Mouse (Mus musculus) neural tube, embryonic 14.5 days (tissue): Measurements from ENCODE around the gene Hmbs. TPM values are rescaled to one million over a fixed set of nuclear protein-coding genes. Genes with fewer than 3 reads are reported as not detected.

Source experiments
- ATAC-seq: fragments of 200-750 bp; cut with Nextera tagmentation; 2 replicates; pipeline ENCODE4 v1.8.0; 2017; ENCODE audit warnings: low read depth, mild to moderate bottlenecking, moderate TSS enrichment, moderate library complexity
- H3K27ac ChIP-seq: fragments of 300-500 bp; sonication (generic); 2 replicates; pipeline ENCODE4 v1.5.1; 2014; ENCODE audit warnings: low read depth, mild to moderate bottlenecking, control low read depth, low read length, moderate library complexity, mixed read lengths
- H3K27me3 ChIP-seq: fragments of 300-500 bp; sonication (generic); 2 replicates; pipeline ENCODE4 v1.6.1; 2014; ENCODE audit warnings: low read length; ENCODE audit not compliant: control insufficient read depth, insufficient read depth
- H3K36me3 ChIP-seq: fragments of 300-500 bp; sonication (generic); 2 replicates; pipeline ENCODE4 v1.6.1; 2014; ENCODE audit warnings: low read length, mixed read lengths; ENCODE audit not compliant: control insufficient read depth, insufficient read depth
- H3K4me1 ChIP-seq: fragments of 300-500 bp; sonication (generic); 2 replicates; pipeline ENCODE4 v1.6.1; 2014; ENCODE audit warnings: low read length; ENCODE audit not compliant: control insufficient read depth, insufficient read depth
- H3K4me2 ChIP-seq: fragments of 300-500 bp; sonication (generic); 2 replicates; pipeline ENCODE4 v1.6.1; 2014; ENCODE audit warnings: mild to moderate bottlenecking, low read depth, low read length, control low read depth
- H3K4me3 ChIP-seq: fragments of 300-500 bp; sonication (generic); 2 replicates; pipeline ENCODE4 v1.5.1; 2014; ENCODE audit warnings: low read depth, low read length, control low read depth, mixed read lengths
- H3K9ac ChIP-seq: fragments of 300-500 bp; sonication (generic); replicated peaks from 2 replicates; pipeline ENCODE4 v1.6.1; 2014; ENCODE audit warnings: low read depth, mild to moderate bottlenecking, control low read depth, low read length, mixed read lengths
- H3K9me3 ChIP-seq: fragments of 300-500 bp; sonication (generic); 2 replicates; pipeline ENCODE4 v1.6.1; 2016; ENCODE audit warnings: low read length; ENCODE audit not compliant: control insufficient read depth
- WGBS: fragments of 180-500 bp; shearing (Covaris S2); extraction: QIAGEN DNeasy Blood & Tissue Kit; methylation state at CpG from one replicate; pipeline ENCODE4 v1.1.7; 2014; 5-methylcytosine and 5-hydroxymethylcytosine counted together
- polyA plus RNA-seq: library from polyadenylated mRNA; unstranded; fragments of >200 nt; fragmentation: Nextera tagmentation; extraction: Ambion mirVana; gene quantifications from 2 replicates; pipeline ENCODE4 v1.2.1, GENCODE M21; 2014

The Hmbs gene
- polyA plus RNA-seq, 1 experiment from 2014 or later: 58.4 TPM

GRCm38 (mm10) chr9:44348546-44348945, 4.5 kb upstream of the Hmbs start:
- H3K27ac ChIP-seq: no peak overlapping the region
- H3K27me3 ChIP-seq: no peaks in the 10 kb centered on the region
- ATAC-seq: no peak
- H3K9me3 ChIP-seq: no peaks in the 10 kb centered on the region
- no peak overlapping the region for H3K9ac ChIP-seq
- H3K36me3 ChIP-seq: peaks cover 47% of the 10 kb centered on the region
- WGBS: 100% methylated on average over 4 of the region's 4 CpGs
- H3K4me1 ChIP-seq: no peaks in the 10 kb centered on the region
- no peak overlapping the region for H3K4me2 ChIP-seq
- no peak overlapping the region for H3K4me3 ChIP-seq

- no peak overlapping the region for H3K4me3 ChIP-seq
- peaks cover 40% of the 10 kb centered on the region for H3K36me3 ChIP-seq
- peaks cover 7% of the 10 kb centered on the region; the same call in 1 of the 2 replicates for H3K4me1 ChIP-seq
- no peaks in the 10 kb centered on the region for H3K27me3 ChIP-seq
- no peak for ATAC-seq
- no peak overlapping the region for H3K9ac ChIP-seq
- H3K4me2 ChIP-seq: no peak overlapping the region
- 87% methylated on average over 4 of the region's 4 CpGs for WGBS
- no peaks in the 10 kb centered on the region for H3K9me3 ChIP-seq
- H3K27ac ChIP-seq: no peak overlapping the region
Measured at GRCm38 (mm10) chr9:44347621-44348020, 3.6 kb upstream of the Hmbs start.

GRCm38 (mm10) chr9:44347166-44347565, 3.1 kb upstream of the Hmbs start:
- WGBS: 96% methylated on average over 9 of the region's 9 CpGs
- no peak overlapping the region for H3K4me2 ChIP-seq
- no peaks in the 10 kb centered on the region for H3K9me3 ChIP-seq
- H3K9ac ChIP-seq: no peak overlapping the region
- no peak for ATAC-seq
- no peaks in the 10 kb centered on the region for H3K27me3 ChIP-seq
- peaks cover 36% of the 10 kb centered on the region for H3K36me3 ChIP-seq
- no peak overlapping the region for H3K27ac ChIP-seq
- H3K4me1 ChIP-seq: peaks cover 7% of the 10 kb centered on the region; the same call in 1 of the 2 replicates
- H3K4me3 ChIP-seq: no peak overlapping the region

GRCm38 (mm10) chr9:44345570-44346433, 1.8 kb upstream of the Hmbs start:
- 93% methylated on average over 6 of the region's 6 CpGs for WGBS
- ATAC-seq: no peak

GRCm38 (mm10) chr9:44343290-44343689, 738 bp downstream of the Hmbs start:
- peak overlapping the region; percentile 79 for H3K4me3 ChIP-seq
- ATAC-seq: 0 out of 2 replicates have a peak, but pooled peaks have one; percentile 6
- H3K36me3 ChIP-seq: peaks cover 8% of the 10 kb centered on the region; the same call in 1 of the 2 replicates
- 12% methylated on average over 6 of the region's 6 CpGs for WGBS
- H3K9ac ChIP-seq: peak overlapping the region; percentile 83
- peak overlapping the region; percentile 97 for H3K27ac ChIP-seq
- no peaks in the 10 kb centered on the region for H3K27me3 ChIP-seq
- peaks cover 7% of the 10 kb centered on the region; the same call in 1 of the 2 replicates for H3K4me1 ChIP-seq
- H3K9me3 ChIP-seq: no peaks in the 10 kb centered on the region
- peak overlapping the region; percentile 75 for H3K4me2 ChIP-seq

More at GRCm38 (mm10) chr9:44345570-44346433, 1.8 kb upstream of the Hmbs start:
- Histone ChIP-seq H3K9me3 (no peaks in the 10 kb centered on the region), H3K9ac (no peak overlapping the region), H3K4me2 (no peak overlapping the region), H3K27me3 (no peaks in the 10 kb centered on the region), H3K27ac (no peak overlapping the region), H3K4me3 (no peak overlapping the region), H3K4me1 (peaks cover 7% of the 10 kb centered on the region; the same call in 1 of the 2 replicates), H3K36me3 (peaks cover 26% of the 10 kb centered on the region)

- WGBS: 95% methylated on average over 1 of the region's 1 CpGs
- no peak overlapping the region for H3K4me3 ChIP-seq
- no peak overlapping the region; the same call in 1 of the 2 replicates for H3K9ac ChIP-seq
- ATAC-seq: no peak
- no peaks in the 10 kb centered on the region for H3K9me3 ChIP-seq
- no peak overlapping the region for H3K4me2 ChIP-seq
- H3K36me3 ChIP-seq: 0 out of 2 replicates have a peak, but pooled peaks cover 2% of the 10 kb centered on the region
- no peaks in the 10 kb centered on the region for H3K27me3 ChIP-seq
- H3K27ac ChIP-seq: no peak overlapping the region
- peaks cover 7% of the 10 kb centered on the region; the same call in 1 of the 2 replicates for H3K4me1 ChIP-seq
Measured at GRCm38 (mm10) chr9:44342605-44343004, 1.4 kb downstream of the Hmbs start.

GRCm38 (mm10) chr9:44342173-44342572, 1.9 kb downstream of the Hmbs start:
- WGBS: 91% methylated on average over 3 of the region's 3 CpGs
- Histone ChIP-seq H3K4me1 (peaks cover 7% of the 10 kb centered on the region; the same call in 1 of the 2 replicates), H3K9ac (no peak overlapping the region), H3K27me3 (no peaks in the 10 kb centered on the region), H3K9me3 (no peaks in the 10 kb centered on the region), H3K36me3 (0 out of 2 replicates have a peak, but pooled peaks cover 2% of the 10 kb centered on the region), H3K4me3 (no peak overlapping the region), H3K4me2 (no peak overlapping the region), H3K27ac (no peak overlapping the region)
- no peak for ATAC-seq

GRCm38 (mm10) chr9:44341487-44341886, 2.5 kb downstream of the Hmbs start:
- Histone ChIP-seq H3K27me3 (no peaks in the 10 kb centered on the region), H3K4me2 (no peak overlapping the region), H3K9me3 (no peaks in the 10 kb centered on the region), H3K4me3 (no peak overlapping the region), H3K27ac (no peak overlapping the region), H3K4me1 (peaks cover 8% of the 10 kb centered on the region; the same call in 1 of the 2 replicates), H3K36me3 (0 out of 2 replicates have a peak, but pooled peaks cover 2% of the 10 kb centered on the region), H3K9ac (no peak overlapping the region)
- ATAC-seq: no peak
- 96% methylated on average over 5 of the region's 5 CpGs for WGBS

GRCm38 (mm10) chr9:44338574-44338973, 5.5 kb downstream of the Hmbs start:
- Histone ChIP-seq H3K27me3 (no peaks in the 10 kb centered on the region), H3K9me3 (no peaks in the 10 kb centered on the region), H3K9ac (no peak overlapping the region), H3K4me3 (no peak overlapping the region), H3K36me3 (peaks cover 2% of the 10 kb centered on the region; the same call in 1 of the 2 replicates), H3K4me2 (no peak overlapping the region), H3K27ac (no peak overlapping the region), H3K4me1 (peaks cover 12% of the 10 kb centered on the region; the same call in 1 of the 2 replicates)
- WGBS: 87% methylated on average over 5 of the region's 5 CpGs
- no peak for ATAC-seq
